Mouse (Mus musculus): ENCODE measurements at regions not wholly inside any gene's neighbourhood (a gene's known extent, or its start where the extent isn't known, plus 50 kb on each side); places are given as distances from the start of the nearest gene placed in this dataset.
A peak's percentile ranks its signal among the peaks of the same experiment; 100 is the strongest.

DNA sequence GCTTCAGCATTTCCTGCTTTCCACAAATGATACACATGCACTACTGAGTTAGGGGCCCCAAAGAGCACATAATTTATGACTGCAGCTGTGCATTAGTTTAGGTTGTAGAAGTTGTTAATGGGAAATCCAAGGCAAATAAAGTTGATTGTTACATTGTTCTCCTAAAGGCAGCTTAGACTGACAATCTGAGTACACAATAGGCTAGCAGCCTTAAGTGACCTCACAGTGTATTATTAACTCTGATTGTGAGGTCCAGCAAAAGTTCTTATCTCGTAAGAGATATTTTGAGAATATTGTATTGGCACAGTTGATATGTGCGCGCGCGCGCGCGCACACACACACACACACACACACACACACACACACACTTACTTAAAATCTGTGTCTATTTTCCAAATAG, 70.5 kb upstream of the Yae1d1 start:
- no peak overlapping the region for H3K4me3 ChIP-seq (ENCODE audit: low read depth, low read length)
- no peak overlapping the region for H3K9ac ChIP-seq (ENCODE audit: low read length)
- ATAC-seq (replicated peaks; ENCODE audit: low FRiP score, low TSS enrichment, low read depth) (0 out of 2 replicates have a peak, but pooled peaks have one; percentile 8), DNase-seq (ENCODE audit: low spot score) (no peak)
- H3K27ac ChIP-seq (ENCODE audit: low read depth): no peak overlapping the region
- no peak overlapping the region for H3K4me2 ChIP-seq (ENCODE audit: low read length)
- H3K36me3 ChIP-seq (ENCODE audit: control insufficient read depth, insufficient read depth, low read length): no peaks in the 10 kb centered on the region
- 79% methylated on average over 8 of the region's 8 CpGs for WGBS
- H3K4me1 ChIP-seq (replicated peaks; ENCODE audit: control insufficient read depth, insufficient read depth, low read length): no peaks in the 10 kb centered on the region
- H3K9me3 ChIP-seq (ENCODE audit: control insufficient read depth, low read length): no peaks in the 10 kb centered on the region
- H3K27me3 ChIP-seq (replicated peaks; ENCODE audit: control insufficient read depth, insufficient read depth, low read length): no peaks in the 10 kb centered on the region

DNA sequence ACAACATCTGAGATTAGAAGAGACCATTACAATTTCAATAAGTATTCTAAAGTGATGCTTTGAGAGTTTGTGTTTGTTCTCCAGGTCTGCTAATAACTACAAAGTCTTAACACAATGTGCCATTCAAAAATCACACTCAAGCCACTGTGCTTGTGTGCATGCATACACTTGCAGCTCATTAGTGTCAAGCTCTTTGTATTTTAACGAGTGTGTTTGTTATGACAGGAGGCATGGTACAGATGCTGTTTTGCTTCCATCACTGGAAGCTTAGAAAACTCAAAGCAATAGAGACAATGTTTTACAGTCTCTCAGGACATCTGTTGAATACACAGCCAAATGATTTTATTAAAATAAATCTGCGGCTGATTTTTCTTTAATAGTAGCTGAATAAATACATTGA, 67.1 kb upstream of the Yae1d1 start:
- Histone ChIP-seq H3K9me3 (ENCODE audit: control insufficient read depth, low read length) (no peaks in the 10 kb centered on the region), H3K36me3 (ENCODE audit: control insufficient read depth, insufficient read depth, low read length) (no peaks in the 10 kb centered on the region), H3K27me3 (replicated peaks; ENCODE audit: control insufficient read depth, insufficient read depth, low read length) (no peaks in the 10 kb centered on the region), H3K9ac (ENCODE audit: low read length) (no peak overlapping the region), H3K4me3 (ENCODE audit: low read depth, low read length) (no peak overlapping the region), H3K4me1 (replicated peaks; ENCODE audit: control insufficient read depth, insufficient read depth, low read length) (no peaks in the 10 kb centered on the region), H3K4me2 (ENCODE audit: low read length) (no peak overlapping the region), H3K27ac (ENCODE audit: low read depth) (no peak overlapping the region)
- DNase-seq (ENCODE audit: low spot score) (no peak), ATAC-seq (replicated peaks; ENCODE audit: low FRiP score, low TSS enrichment, low read depth) (no peak)
- 83% methylated on average over 2 of the region's 2 CpGs for whole genome bisulfite sequencing

DNA sequence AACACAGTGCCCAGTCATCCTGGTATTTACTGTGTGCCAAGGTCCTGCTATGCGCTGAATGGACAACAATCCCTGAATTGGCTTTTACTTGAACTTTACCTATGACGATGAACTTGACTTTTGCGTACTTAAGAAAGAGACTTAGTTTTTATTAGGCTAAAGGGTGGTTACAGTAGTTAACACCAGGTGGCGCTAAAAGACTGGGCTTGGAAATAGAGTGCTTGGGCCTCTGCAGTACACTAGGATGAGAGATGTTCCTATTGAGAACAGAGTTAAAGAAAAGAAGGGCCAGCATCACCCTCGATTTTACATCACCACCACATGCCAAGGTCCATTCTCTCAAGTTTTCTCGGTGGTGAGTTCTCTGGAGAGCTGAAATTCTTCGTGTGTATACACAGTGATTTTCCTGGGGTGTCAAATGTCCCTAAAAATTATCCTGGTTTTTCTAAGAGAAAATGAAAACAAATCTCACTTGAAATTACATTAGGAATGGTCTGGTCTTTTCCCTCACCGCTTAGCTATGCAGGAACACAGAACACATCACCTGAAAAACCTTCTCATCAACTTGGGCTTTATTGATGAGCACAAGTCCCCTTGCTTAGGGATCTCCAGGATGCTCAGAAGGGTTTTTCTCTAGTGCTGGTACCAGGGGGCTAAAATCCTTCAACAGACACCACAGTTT, 64.2 kb upstream of the Yae1d1 start:
- DNase-seq (ENCODE audit: low spot score) (peak; percentile 74), ATAC-seq (replicated peaks; ENCODE audit: low FRiP score, low TSS enrichment, low read depth) (peak; percentile 64; the same call in 1 of the 2 replicates)
- WGBS: 27% methylated on average over 8 of the region's 8 CpGs

DNA sequence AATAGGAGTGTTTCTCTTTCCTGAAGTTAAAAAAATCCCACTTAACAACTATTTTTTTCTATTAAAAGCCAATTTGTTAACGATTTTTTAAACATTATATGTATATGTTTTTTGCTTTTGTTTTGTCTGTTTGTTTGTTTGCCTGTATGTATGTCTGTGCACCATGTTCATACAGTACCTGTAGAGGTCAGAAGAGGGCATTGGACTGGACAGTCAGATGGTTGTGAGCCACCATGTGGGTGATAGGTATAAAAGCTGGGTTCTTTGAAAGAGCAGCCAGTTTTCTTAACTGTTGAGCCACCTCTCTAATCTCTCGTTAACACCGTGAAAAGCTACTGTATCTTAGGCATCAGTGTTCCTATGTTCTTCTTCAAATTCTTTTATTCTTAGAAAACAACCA, 63.7 kb upstream of the Yae1d1 start:
- WGBS: 65% methylated on average over 3 of the region's 3 CpGs
- Histone ChIP-seq H3K27ac (ENCODE audit: low read depth) (no peak overlapping the region), H3K9ac (ENCODE audit: low read length) (no peak overlapping the region), H3K4me1 (replicated peaks; ENCODE audit: control insufficient read depth, insufficient read depth, low read length) (no peaks in the 10 kb centered on the region), H3K27me3 (replicated peaks; ENCODE audit: control insufficient read depth, insufficient read depth, low read length) (no peaks in the 10 kb centered on the region), H3K4me2 (ENCODE audit: low read length) (no peak overlapping the region), H3K9me3 (ENCODE audit: control insufficient read depth, low read length) (peaks cover 6% of the 10 kb centered on the region; the same call in 1 of the 2 replicates), H3K4me3 (ENCODE audit: low read depth, low read length) (no peak overlapping the region), H3K36me3 (ENCODE audit: control insufficient read depth, insufficient read depth, low read length) (no peaks in the 10 kb centered on the region)
- DNase-seq (ENCODE audit: low spot score) (no peak), ATAC-seq (replicated peaks; ENCODE audit: low FRiP score, low TSS enrichment, low read depth) (no peak)

More for the DNA sequence above, 64.2 kb upstream of the Yae1d1 start:
- Histone ChIP-seq H3K4me2 (ENCODE audit: low read length) (no peak overlapping the region), H3K4me3 (ENCODE audit: low read depth, low read length) (no peak overlapping the region), H3K27ac (ENCODE audit: low read depth) (no peak overlapping the region), H3K9ac (ENCODE audit: low read length) (no peak overlapping the region), H3K27me3 (replicated peaks; ENCODE audit: control insufficient read depth, insufficient read depth, low read length) (no peaks in the 10 kb centered on the region), H3K4me1 (replicated peaks; ENCODE audit: control insufficient read depth, insufficient read depth, low read length) (no peaks in the 10 kb centered on the region), H3K36me3 (ENCODE audit: control insufficient read depth, insufficient read depth, low read length) (no peaks in the 10 kb centered on the region), H3K9me3 (ENCODE audit: control insufficient read depth, low read length) (peaks cover 6% of the 10 kb centered on the region; the same call in 1 of the 2 replicates)

DNA sequence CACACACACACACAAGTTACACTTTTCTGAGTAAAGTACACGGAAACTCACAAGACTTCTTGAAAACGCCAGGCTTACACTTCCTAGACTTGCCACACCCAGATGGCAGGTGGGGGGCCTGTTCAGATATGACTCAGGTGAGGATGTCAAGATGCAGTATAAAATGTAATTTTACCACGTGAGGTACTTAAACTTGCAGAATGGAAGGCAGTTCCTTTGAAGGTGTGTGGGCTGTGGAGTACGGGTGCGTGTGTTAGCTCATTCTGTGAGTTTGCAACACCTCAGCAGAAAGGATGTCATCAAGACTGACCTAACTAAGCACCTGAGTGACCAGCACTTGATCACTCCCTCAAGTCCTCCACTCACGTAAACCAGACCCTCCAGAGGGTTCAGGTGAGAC, 50.0 kb upstream of the Yae1d1 start:
- no peak for ATAC-seq (replicated peaks; ENCODE audit: low FRiP score, low TSS enrichment, low read depth)
- Histone ChIP-seq H3K4me3 (ENCODE audit: low read depth, low read length) (no peak overlapping the region), H3K36me3 (ENCODE audit: control insufficient read depth, insufficient read depth, low read length) (no peaks in the 10 kb centered on the region), H3K27ac (ENCODE audit: low read depth) (no peak overlapping the region), H3K9ac (ENCODE audit: low read length) (no peak overlapping the region), H3K27me3 (replicated peaks; ENCODE audit: control insufficient read depth, insufficient read depth, low read length) (no peaks in the 10 kb centered on the region), H3K4me1 (replicated peaks; ENCODE audit: control insufficient read depth, insufficient read depth, low read length) (no peaks in the 10 kb centered on the region), H3K9me3 (ENCODE audit: control insufficient read depth, low read length) (no peaks in the 10 kb centered on the region), H3K4me2 (ENCODE audit: low read length) (no peak overlapping the region)
- no peak for DNase-seq (ENCODE audit: low spot score)
- 89% methylated on average over 6 of the region's 6 CpGs for WGBS

Data from intestine, embryonic 14.5 days (tissue).